Mouse (Mus musculus) gastrocnemius, adult 2 months (tissue): ENCODE data around the gene Rnf216. TPM values are rescaled to one million over a fixed set of nuclear protein-coding genes. Genes with fewer than 3 reads are reported as not detected.

Experiments
- DNase-seq: peaks from one replicate; pipeline ENCODE4 v3.0.0; 2022
- H3K27ac ChIP-seq: fragments of 200-600 bp; 2 replicates; pipeline ENCODE4 v1.8.1; 2022; ENCODE audit warnings: mild to moderate bottlenecking
- H3K4me3 ChIP-seq: fragments of 200-600 bp; 2 replicates; pipeline ENCODE4 v1.8.1; 2022; ENCODE audit warnings: mild to moderate bottlenecking, moderate library complexity
- CTCF ChIP-seq: fragments of 200-600 bp; IDR thresholded peaks from 2 replicates; pipeline ENCODE4 v1.8.1; 2022; ENCODE audit warnings: antibody characterized with exemption, mild to moderate bottlenecking, moderate library complexity
- intact Hi-C: fragments of 180-260 bp; cut with DNase I; formaldehyde crosslinking; loops from one replicate; pipeline ENCODE4 v1.15.1; 2025
- total RNA-seq, 2 experiments: library from RNA; stranded (reverse); gene quantifications; 2 replicates each; pipeline ENCODE4 v1.2.3; 2021

Gene Rnf216
- total RNA-seq, 2 experiments from 2014 or later, result 19.0 to 19.8 TPM

GRCm38 (mm10) chr5:143129101-143129500, 16.3 kb upstream of the Rnf216 start:
- Histone ChIP-seq H3K27ac (no peak overlapping the region), H3K4me3 (no peak overlapping the region)
- DNase-seq, result no peak
- no peak for TF ChIP-seq CTCF
- intact Hi-C loops, result no loop called here

- Histone ChIP-seq H3K27ac (no peak overlapping the region), H3K4me3 (no peak overlapping the region)
- intact Hi-C loops, result no loop called here
- DNase-seq, result no peak
- TF ChIP-seq CTCF, result no peak
These were observed 15.0 kb upstream of the Rnf216 start for GRCm38 (mm10) chr5:143127837-143128236.

- DNase-seq, result no peak
- no peak overlapping the region for H3K27ac ChIP-seq
- intact Hi-C loops, result no loop called here
- H3K4me3 ChIP-seq, result no peak overlapping the region
- TF ChIP-seq CTCF, result no peak
These were observed 14.1 kb upstream of the Rnf216 start for GRCm38 (mm10) chr5:143126908-143127307.

- TF ChIP-seq CTCF, result no peak
- Histone ChIP-seq H3K4me3 (no peak overlapping the region), H3K27ac (no peak overlapping the region)
- DNase-seq, result no peak
- intact Hi-C loops, result no loop called here
These were observed 13.3 kb upstream of the Rnf216 start for GRCm38 (mm10) chr5:143126089-143126488.

GRCm38 (mm10) chr5:143125601-143126000, 12.8 kb upstream of the Rnf216 start:
- Histone ChIP-seq H3K4me3 (no peak overlapping the region), H3K27ac (no peak overlapping the region)
- no peak for DNase-seq
- TF ChIP-seq CTCF, result no peak
- intact Hi-C loops, result no loop called here

- no peak overlapping the region for H3K4me3 ChIP-seq
- intact Hi-C loops, result no loop called here
- TF ChIP-seq CTCF, result no peak
- no peak overlapping the region for H3K27ac ChIP-seq
- no peak for DNase-seq
These were observed 12.1 kb upstream of the Rnf216 start for GRCm38 (mm10) chr5:143124805-143125378.

GRCm38 (mm10) chr5:143122673-143123072, 9.9 kb upstream of the Rnf216 start:
- intact Hi-C loops, result no loop called here
- DNase-seq, result no peak
- TF ChIP-seq CTCF, result no peak

GRCm38 (mm10) chr5:143122125-143122524, 9.3 kb upstream of the Rnf216 start:
- H3K27ac ChIP-seq, result no peak overlapping the region
- no peak for DNase-seq
- intact Hi-C loops, result no loop called here
- no peak for TF ChIP-seq CTCF
- no peak overlapping the region for H3K4me3 ChIP-seq

More at GRCm38 (mm10) chr5:143122673-143123072, 9.9 kb upstream of the Rnf216 start:
- Histone ChIP-seq H3K27ac (no peak overlapping the region), H3K4me3 (no peak overlapping the region)

GRCm38 (mm10) chr5:143106842-143107241, 6.0 kb downstream of the Rnf216 start:
- no peak for TF ChIP-seq CTCF
- no peak overlapping the region for H3K4me3 ChIP-seq

GRCm38 (mm10) chr5:143103231-143103630, 9.6 kb downstream of the Rnf216 start:
- TF ChIP-seq CTCF, result no peak
- intact Hi-C loops, result no loop called here

More at GRCm38 (mm10) chr5:143106842-143107241, 6.0 kb downstream of the Rnf216 start:
- DNase-seq, result no peak
- intact Hi-C loops, result no loop called here
- no peak overlapping the region for H3K27ac ChIP-seq

GRCm38 (mm10) chr5:143101626-143102025, 11.2 kb downstream of the Rnf216 start:
- H3K27ac ChIP-seq, result no peak overlapping the region
- no peak for DNase-seq
- TF ChIP-seq CTCF, result no peak
- no peak overlapping the region for H3K4me3 ChIP-seq
- intact Hi-C loops, result no loop called here

More at GRCm38 (mm10) chr5:143103231-143103630, 9.6 kb downstream of the Rnf216 start:
- no peak overlapping the region for H3K4me3 ChIP-seq
- no peak for DNase-seq
- H3K27ac ChIP-seq, result no peak overlapping the region

GRCm38 (mm10) chr5:143095256-143095655, 17.5 kb downstream of the Rnf216 start:
- H3K4me3 ChIP-seq, result no peak overlapping the region
- DNase-seq, result no peak
- intact Hi-C loops, result no loop called here
- H3K27ac ChIP-seq, result no peak overlapping the region
- no peak for TF ChIP-seq CTCF

GRCm38 (mm10) chr5:143092891-143093290, 19.9 kb downstream of the Rnf216 start:
- TF ChIP-seq CTCF, result no peak
- no peak overlapping the region for H3K27ac ChIP-seq
- H3K4me3 ChIP-seq, result no peak overlapping the region
- intact Hi-C loops, result no loop called here
- DNase-seq, result no peak

GRCm38 (mm10) chr5:143084898-143085297, 27.9 kb downstream of the Rnf216 start:
- Histone ChIP-seq H3K27ac (no peak overlapping the region), H3K4me3 (no peak overlapping the region)
- DNase-seq, result peak; percentile 26
- intact Hi-C loops, result no loop called here
- TF ChIP-seq CTCF, result peak; percentile 70
